Mouse (Mus musculus) megakaryocyte, embryonic 14.5 days (primary cell): ENCODE data around the gene Klhl3.

Experiments used
- FLI1 ChIP-seq: IDR thresholded peaks from 2 replicates; pipeline ENCODE4 v1.6.1; 2012; ENCODE audit warnings: low read length, inconsistent platforms, mixed read lengths
- GATA1 ChIP-seq: IDR thresholded peaks from 3 replicates; pipeline ENCODE4 v1.6.1; 2012; ENCODE audit warnings: mixed read lengths, low read length, inconsistent platforms, borderline replicate concordance

DNA sequence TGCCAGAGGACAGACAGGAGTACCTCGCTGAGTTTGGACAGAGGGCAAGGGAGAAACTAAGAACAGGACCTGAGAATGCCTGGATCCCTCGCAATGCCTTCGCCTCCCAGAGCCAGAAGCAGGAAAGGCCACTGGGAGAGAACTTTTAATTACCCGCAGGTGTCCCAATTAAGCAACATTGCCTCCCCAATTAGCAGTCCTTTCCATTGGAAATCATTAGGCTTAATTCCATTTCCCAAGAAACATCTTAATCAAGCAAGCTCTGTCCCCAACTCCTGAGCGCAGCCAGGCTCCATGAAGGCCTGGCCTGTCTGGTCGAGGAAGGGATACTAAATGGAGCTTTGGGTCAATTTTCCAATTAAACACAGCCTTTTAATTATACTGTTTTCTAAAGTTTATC lies 147.7 kb downstream of the Klhl3 start:
- TF ChIP-seq FLI1, result no peak
- no peak for TF ChIP-seq GATA1
